Mouse (Mus musculus) heart, adult 2 months (tissue): ENCODE measurements around the gene Zkscan16. TPM values are rescaled to one million over a fixed set of nuclear protein-coding genes. Genes with fewer than 3 reads are reported as not detected.

Experiments
- DNase-seq, 2 experiments: peaks; one replicate each; pipeline ENCODE4 v3.0.0; 2021
- H3K27ac ChIP-seq: fragments of 200-600 bp; 2 replicates; pipeline ENCODE4 v1.8.1; 2022
- H3K27me3 ChIP-seq: fragments of 200-500 bp; 2 replicates; pipeline ENCODE4 v1.6.1; 2012; ENCODE audit warnings: mild to moderate bottlenecking, low read length, inconsistent platforms, mixed read lengths; ENCODE audit not compliant: control insufficient read depth, insufficient read depth
- H3K36me3 ChIP-seq: fragments of 200-500 bp; 2 replicates; pipeline ENCODE4 v1.6.1; 2012; ENCODE audit warnings: low read length, inconsistent platforms; ENCODE audit not compliant: control insufficient read depth, insufficient read depth
- H3K4me1 ChIP-seq: fragments of 200-500 bp; 2 replicates; pipeline ENCODE4 v1.6.1; 2011; ENCODE audit warnings: low read length; ENCODE audit not compliant: control insufficient read depth, insufficient read depth
- H3K4me3 ChIP-seq: fragments of 200-600 bp; 2 replicates; pipeline ENCODE4 v1.8.1; 2022
- H3K79me2 ChIP-seq: fragments of 200-500 bp; replicated peaks from 2 replicates; pipeline ENCODE4 v1.6.1; 2012; ENCODE audit warnings: mild to moderate bottlenecking, inconsistent platforms, low read length, moderate library complexity, mixed read lengths; ENCODE audit not compliant: control insufficient read depth, insufficient read depth
- H3K9ac ChIP-seq: fragments of 200-500 bp; 2 replicates; pipeline ENCODE4 v1.6.1; 2012; ENCODE audit warnings: low read depth, mild to moderate bottlenecking, control low read depth, inconsistent platforms, low read length, mixed read lengths
- CTCF ChIP-seq: fragments of 200-600 bp; IDR thresholded peaks from 2 replicates; pipeline ENCODE4 v1.8.1; 2022; ENCODE audit warnings: antibody characterized with exemption, mild to moderate bottlenecking, moderate library complexity
- EP300 ChIP-seq: fragments of 200-500 bp; IDR thresholded peaks from 2 replicates; pipeline ENCODE4 v1.6.1; 2011; ENCODE audit warnings: low read depth, low read length, control low read depth; ENCODE audit not compliant: insufficient read depth
- POLR2A ChIP-seq: fragments of 200-500 bp; IDR thresholded peaks from 2 replicates; pipeline ENCODE4 v1.6.1; 2011; ENCODE audit warnings: mild to moderate bottlenecking, low read depth, low read length, control low read depth; ENCODE audit not compliant: insufficient read depth
- WGBS: fragments of 180-500 bp; shearing (Covaris S2); methylation state at CpG from one replicate; pipeline ENCODE4 v1.1.7; 2018; 5-methylcytosine and 5-hydroxymethylcytosine counted together
- intact Hi-C: fragments of 180-260 bp; cut with DNase I; formaldehyde crosslinking; loops from one replicate; pipeline ENCODE4 v1.15.1; 2025
- polyA plus RNA-seq: library from polyadenylated mRNA; depleted of rRNA; stranded (reverse); fragments of >200 nt; gene quantifications from 2 replicates; pipeline ENCODE4 v1.2.3, GENCODE M21; 2012
- total RNA-seq, 2 experiments: library from RNA; stranded (reverse); gene quantifications; 2 replicates each; pipeline ENCODE4 v1.2.3; 2021

Zkscan16 gene
- total and polyA plus RNA-seq, 3 experiments = 0.14 TPM; not detected in 2

DNA sequence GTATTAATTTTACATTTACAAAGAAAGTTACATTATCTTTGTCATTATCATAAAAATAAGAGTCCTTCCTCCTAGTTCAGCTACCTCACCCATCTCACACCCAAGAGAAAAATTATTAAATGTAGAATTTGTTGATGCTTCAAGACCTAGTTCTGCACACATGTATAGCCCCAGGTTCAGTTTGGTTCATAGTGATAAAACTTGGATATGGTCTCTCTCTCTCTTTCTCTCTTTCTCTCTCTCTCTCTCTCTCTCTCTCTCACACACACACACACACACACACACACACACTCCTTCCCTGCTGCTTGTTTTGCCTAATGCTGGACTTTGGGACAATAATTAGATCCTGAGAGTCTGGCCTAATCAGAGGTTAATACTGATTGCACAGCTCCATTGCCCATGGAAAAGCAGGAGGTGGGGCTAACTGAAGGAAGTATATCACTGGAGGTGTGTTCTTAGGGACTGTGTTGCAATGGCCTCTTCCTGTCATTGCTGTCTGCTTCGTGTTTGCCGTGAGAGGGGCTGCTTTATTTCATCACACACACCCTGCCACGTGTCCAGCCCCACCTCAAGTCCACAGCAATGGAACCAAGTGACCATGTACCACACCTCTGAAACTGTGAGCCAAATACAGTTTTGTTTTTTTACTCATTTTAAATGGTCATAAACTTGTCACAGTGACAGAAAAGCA, 29.9 kb upstream of the Zkscan16 start:
- H3K36me3 ChIP-seq = no peaks in the 10 kb centered on the region
- peaks cover 7% of the 10 kb centered on the region for H3K4me1 ChIP-seq
- intact Hi-C loops = loop anchor here (5.0 to 10.0 kb wide), 3 partner anchors 89 to 959 kb away; partner anchors contain the start of genes Gm20503 and Txn1
- WGBS = 62% methylated on average over 3 of the region's 3 CpGs
- DNase-seq = no peak
- TF ChIP-seq EP300 (no peak), POLR2A (no peak), CTCF (no peak)
- H3K27ac ChIP-seq = no peak overlapping the region
- H3K27me3 ChIP-seq = no peaks in the 10 kb centered on the region
- no peaks in the 10 kb centered on the region; the same call in 1 of the 2 replicates for H3K79me2 ChIP-seq
- H3K9ac ChIP-seq = no peak overlapping the region
- H3K4me3 ChIP-seq = peak overlapping the region; percentile 83

DNA sequence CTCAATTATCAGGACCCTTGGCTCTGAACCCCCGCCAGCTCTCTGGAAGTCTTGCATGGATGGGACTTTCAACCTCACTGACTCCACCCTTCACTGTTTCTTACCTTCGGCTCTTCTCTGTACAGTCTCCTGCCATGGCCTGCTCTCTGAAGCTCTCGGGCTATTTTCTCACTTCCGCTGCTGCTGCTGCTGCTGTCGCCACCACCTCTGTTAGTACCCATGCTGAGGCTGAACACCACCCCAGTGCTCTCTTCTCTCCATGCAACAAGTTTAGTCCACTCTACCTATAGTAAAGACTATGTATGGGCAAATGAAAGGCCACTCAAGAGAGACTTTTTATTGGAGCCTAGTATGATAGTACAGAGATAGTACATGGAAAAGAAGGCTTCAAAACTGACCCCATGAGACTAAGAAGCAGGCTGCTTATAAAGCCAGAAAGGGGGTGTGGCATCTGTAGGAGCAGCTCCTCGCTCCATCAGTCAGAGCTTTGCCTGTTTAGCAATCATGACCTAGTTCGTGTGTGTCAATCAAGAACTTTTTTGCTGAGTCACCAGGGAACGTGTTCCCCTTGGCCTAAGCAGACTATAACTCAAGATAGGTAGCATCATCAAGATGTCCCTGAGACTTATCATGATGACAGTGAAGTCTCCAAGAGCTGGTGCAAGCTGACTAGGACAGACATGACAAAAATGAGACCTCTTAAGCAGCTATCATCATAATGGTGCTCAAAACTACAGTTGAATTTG, 28.2 kb upstream of the Zkscan16 start:
- WGBS = 82% methylated on average over 8 of the region's 8 CpGs
- Histone ChIP-seq H3K79me2 (no peaks in the 10 kb centered on the region), H3K27ac (no peak overlapping the region), H3K9ac (no peak overlapping the region), H3K4me1 (peaks cover 4% of the 10 kb centered on the region; the same call in 1 of the 2 replicates), H3K4me3 (no peak overlapping the region), H3K36me3 (no peaks in the 10 kb centered on the region), H3K27me3 (no peaks in the 10 kb centered on the region)
- TF ChIP-seq EP300 = no peak
- no peak for TF ChIP-seq POLR2A
- no peak for TF ChIP-seq CTCF
- intact Hi-C loops = loop anchor here (10.0 kb wide), 2 partner anchors 870 to 960 kb away; partner anchors contain the start of gene Txn1
- no peak for DNase-seq

DNA sequence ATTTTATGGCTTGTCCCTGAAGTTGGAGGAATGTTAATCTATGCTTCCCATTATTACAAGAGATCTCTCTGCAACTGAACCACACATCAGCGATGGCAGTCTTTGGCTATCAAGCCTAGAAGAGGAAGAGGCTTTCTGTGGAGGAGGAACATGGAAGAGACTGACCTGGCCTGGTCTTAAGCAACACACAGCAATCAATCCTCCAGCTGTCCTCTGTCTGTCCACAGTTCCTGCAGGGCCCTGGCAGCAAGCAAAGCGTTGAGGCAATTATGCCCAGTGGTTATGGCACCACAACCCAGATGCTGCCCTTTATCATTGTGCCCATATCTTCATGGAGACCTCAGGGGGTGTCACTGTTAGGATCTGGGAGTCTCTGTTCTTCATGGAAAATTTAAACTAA, 19.5 kb upstream of the Zkscan16 start:
- intact Hi-C loops = no loop called here

DNA sequence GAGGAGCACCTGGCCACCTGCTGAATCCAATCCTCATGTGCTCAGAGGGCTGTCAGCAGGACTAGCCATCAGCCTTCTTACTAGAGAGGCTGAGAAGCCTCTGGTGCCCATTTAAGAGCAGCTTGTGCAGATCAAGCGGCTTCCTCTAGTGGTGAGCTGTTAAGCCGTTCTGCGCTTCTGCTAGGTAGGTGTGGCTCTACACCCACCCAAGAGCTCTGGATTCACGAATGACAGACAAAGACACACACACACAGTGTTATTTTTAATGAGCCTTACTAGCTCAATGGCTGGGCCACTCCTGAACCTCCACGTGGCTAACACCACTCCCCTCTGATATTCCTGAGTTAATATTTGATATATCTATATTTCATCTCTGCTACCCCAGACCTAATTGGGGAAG, 17.8 kb upstream of the Zkscan16 start:
- DNase-seq = no peak
- H3K27me3 ChIP-seq = no peaks in the 10 kb centered on the region
- WGBS = 37% methylated on average over 5 of the region's 5 CpGs
- H3K4me1 ChIP-seq = no peaks in the 10 kb centered on the region
- H3K4me3 ChIP-seq = no peak overlapping the region
- no peaks in the 10 kb centered on the region for H3K36me3 ChIP-seq
- H3K9ac ChIP-seq = no peak overlapping the region
- H3K27ac ChIP-seq = no peak overlapping the region
- no peak for TF ChIP-seq POLR2A
- TF ChIP-seq EP300 = no peak
- no peak for TF ChIP-seq CTCF
- H3K79me2 ChIP-seq = no peaks in the 10 kb centered on the region
- intact Hi-C loops = no loop called here

More for the DNA sequence above, 19.5 kb upstream of the Zkscan16 start:
- Histone ChIP-seq H3K79me2 (no peaks in the 10 kb centered on the region), H3K27ac (no peak overlapping the region), H3K36me3 (no peaks in the 10 kb centered on the region), H3K4me1 (no peaks in the 10 kb centered on the region), H3K9ac (no peak overlapping the region), H3K27me3 (no peaks in the 10 kb centered on the region), H3K4me3 (no peak overlapping the region)
- no peak for DNase-seq
- WGBS = 76% methylated on average over 2 of the region's 2 CpGs
- no peak for TF ChIP-seq EP300
- TF ChIP-seq POLR2A = no peak
- no peak for TF ChIP-seq CTCF

DNA sequence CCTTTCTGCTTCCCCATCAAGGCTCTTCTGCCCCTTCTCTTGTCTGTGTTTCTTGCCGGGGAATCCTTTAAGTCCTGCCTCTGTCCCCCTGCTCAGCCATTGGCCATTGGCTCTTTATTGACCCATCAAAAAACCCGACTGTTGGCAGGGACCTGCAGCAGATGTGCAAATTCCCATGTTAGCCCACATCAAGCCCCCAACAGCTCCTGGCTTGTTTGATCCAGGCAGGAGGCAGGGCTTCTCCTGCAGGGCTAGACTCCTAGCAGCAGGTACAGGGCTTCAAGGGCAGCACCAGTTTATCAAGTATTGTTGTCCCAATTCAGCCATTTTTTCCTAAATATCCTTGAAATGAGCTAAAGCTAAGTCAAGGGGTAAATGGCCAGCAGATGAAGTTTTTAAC, 17.3 kb upstream of the Zkscan16 start:
- H3K4me3 ChIP-seq = no peak overlapping the region
- no peaks in the 10 kb centered on the region for H3K27me3 ChIP-seq
- H3K36me3 ChIP-seq = no peaks in the 10 kb centered on the region
- intact Hi-C loops = no loop called here
- H3K4me1 ChIP-seq = no peaks in the 10 kb centered on the region
- no peak for TF ChIP-seq POLR2A
- TF ChIP-seq EP300 = no peak
- TF ChIP-seq CTCF = no peak
- H3K79me2 ChIP-seq = no peaks in the 10 kb centered on the region
- WGBS = 36% methylated on average over 2 of the region's 2 CpGs
- no peak overlapping the region for H3K27ac ChIP-seq
- no peak overlapping the region for H3K9ac ChIP-seq
- DNase-seq = no peak

DNA sequence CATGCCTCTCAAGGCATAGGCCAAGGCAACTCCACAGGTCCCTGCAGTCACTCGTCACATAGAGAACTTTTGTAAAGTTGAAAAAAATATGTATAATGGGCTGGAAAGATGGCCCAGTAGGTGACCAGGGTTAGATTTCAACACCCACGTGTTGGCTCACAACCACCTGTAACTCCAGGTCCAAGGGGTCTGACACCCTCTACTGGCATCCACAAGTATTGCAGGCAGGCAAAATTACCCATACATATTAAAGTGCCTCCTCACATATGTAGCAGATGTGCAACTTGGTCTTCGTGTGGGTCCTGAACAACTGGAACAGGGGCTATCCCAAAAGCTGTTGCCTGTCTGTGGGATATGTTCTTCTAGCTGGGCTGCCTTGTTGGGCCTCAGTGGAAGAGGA, 15.8 kb upstream of the Zkscan16 start:
- Histone ChIP-seq H3K27me3 (no peaks in the 10 kb centered on the region), H3K36me3 (no peaks in the 10 kb centered on the region), H3K9ac (no peak overlapping the region), H3K4me3 (no peak overlapping the region), H3K27ac (no peak overlapping the region), H3K79me2 (no peaks in the 10 kb centered on the region), H3K4me1 (no peaks in the 10 kb centered on the region)
- DNase-seq = no peak
- peak; percentile 28 for TF ChIP-seq CTCF
- TF ChIP-seq EP300 = no peak
- intact Hi-C loops = no loop called here
- 65% methylated on average over 3 of the region's 3 CpGs for WGBS
